Mouse (Mus musculus): Measurements from ENCODE around the gene Gprc5b.

Gprc5b gene
- long read RNA-seq, experiment 1, full-length matches to known transcripts = 16 of 41 reads
- long read RNA-seq, experiment 1, partial matches to known transcripts = 11 of 41 reads
- long read RNA-seq, experiment 1, other reads (novel, unspliced or antisense) = 14 of 41 reads
- long read RNA-seq, experiment 2, full-length matches to known transcripts = 17 of 51 reads
- long read RNA-seq, experiment 2, partial matches to known transcripts = 16 of 51 reads
- long read RNA-seq, experiment 2, other reads (novel, unspliced or antisense) = 18 of 51 reads

DNA sequence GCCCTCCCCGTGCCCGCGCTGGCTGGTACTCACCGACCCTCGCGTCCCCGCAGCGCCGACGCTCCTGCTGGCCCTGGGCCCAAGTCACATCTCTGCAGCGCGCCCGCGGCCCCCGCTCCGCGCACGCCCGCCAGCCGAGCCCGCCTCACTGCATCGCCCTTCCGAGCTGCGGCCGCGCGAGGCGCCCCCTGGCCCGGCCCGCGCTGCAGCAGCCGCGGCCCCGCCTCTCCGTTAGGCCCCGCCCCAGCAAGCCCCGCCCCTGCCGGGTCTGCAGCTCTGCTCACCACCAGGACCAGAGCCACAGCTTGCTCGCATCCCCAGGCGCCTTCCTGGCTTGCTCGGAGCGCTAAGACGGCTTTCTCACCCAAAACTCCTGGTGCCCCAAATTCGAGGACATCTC lies at the start of gene Gprc5b:
Gprc5b (minus strand) TSS at position 205 of the 400 bp plus-strand sequence.
- intact Hi-C loops (cut with DNase I) = loop anchor here (1.0 kb wide), 1 partner anchor 229 kb away; no protein-coding TSS in a partner anchor

DNA sequence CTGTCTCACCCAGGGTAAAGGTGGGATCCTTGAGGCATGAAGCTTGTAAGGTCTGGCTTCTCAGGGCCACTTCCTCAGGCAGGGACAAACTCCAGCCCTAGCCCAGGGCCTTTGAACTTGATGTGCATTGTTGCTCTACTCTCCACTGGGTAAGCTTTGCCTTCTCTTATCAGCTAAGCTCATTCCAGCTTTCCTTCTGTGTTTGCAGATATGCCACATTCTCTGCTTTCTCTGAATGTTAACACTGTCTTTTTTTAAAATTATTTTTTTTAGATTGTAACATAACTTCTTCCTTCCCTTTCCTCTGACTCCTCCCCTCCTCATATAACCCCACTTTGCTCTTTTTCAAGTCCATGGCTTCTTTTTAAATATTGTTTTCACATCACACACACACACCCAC lies 46.5 kb upstream of the Gprc5b start:
- intact Hi-C loops (cut with DNase I) = no loop called here

DNA sequence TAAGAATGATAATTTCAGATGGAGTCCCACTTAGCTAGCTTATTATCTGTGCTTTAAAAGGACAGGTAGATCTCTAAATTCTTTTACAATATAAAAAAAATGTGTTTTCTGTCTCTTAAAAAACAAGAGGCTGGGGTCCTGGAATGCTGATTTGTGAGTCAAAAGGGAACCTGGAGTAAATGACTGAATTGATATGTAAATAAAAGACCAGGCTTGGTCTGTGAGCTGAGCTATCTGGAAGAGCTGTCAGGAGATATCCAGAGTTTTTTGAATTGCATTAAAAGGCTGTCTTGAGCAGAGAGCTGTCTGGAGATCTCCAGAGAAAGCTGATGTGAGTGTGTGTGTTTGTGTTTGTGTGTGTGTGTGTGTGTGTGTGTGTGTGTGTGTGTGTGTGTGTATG lies 42.6 kb upstream of the Gprc5b start:
- intact Hi-C loops (cut with DNase I) = no loop called here

DNA sequence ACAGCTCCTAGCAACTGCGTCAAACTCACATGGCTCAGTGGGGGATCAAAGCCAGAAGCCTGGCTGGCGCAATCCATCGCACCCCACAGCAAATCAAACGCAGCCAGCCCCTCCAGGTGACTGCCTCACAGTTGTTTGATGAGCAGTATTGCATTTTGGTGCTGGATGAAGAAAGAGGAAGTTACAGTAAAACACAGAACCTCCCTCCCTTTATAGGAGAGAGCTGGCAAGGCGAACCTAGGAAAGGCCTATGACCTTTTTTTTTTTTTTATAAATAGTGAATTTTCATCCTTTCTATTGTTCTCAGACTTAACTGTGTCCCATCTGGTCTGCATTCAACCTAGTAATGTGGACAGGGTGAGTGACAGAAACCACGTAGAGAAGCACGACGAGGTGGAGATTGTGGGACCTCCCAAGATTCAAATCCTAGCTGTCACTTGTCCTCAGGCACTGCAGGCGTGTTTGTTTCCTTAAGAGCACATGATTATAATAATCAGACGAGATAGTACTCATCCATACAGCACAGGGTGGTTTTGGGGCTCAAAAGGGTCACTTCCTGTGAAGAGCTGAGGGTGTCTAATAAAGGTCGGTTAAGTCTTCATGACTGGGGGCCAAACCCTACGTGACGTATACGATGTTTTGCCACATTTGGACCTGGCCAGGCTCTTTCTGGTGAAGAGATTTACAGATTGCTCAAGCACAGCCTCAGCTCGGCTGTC lies 39.4 kb upstream of the Gprc5b start:
- intact Hi-C loops (cut with DNase I) = no loop called here

DNA sequence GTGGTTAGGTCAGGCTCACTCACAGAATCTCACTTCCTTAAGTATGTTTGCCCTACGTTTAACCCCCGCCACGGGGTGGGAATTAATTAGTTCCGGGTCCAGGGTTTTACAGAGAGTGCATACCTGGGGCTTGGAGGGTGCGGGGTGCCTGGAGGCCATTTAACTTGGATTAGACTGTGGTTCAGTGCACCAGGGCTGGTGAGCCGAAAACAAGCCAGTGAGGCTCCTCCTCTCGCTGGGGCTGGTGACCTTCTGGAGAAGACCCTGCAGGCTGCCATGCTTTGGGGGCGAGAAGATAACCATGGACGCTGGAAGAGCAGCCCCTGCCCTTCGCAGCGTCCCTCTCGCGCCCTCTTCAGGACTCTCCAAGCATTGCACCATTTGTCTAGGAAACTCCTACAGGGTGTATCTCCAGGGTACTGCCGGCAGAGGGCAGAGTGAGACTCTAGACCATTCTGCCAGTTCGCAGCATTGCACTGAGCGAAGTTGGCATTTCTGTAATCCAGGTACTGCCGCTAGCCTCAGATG lies 28.4 kb upstream of the Gprc5b start:
- intact Hi-C loops (cut with DNase I) = no loop called here

DNA sequence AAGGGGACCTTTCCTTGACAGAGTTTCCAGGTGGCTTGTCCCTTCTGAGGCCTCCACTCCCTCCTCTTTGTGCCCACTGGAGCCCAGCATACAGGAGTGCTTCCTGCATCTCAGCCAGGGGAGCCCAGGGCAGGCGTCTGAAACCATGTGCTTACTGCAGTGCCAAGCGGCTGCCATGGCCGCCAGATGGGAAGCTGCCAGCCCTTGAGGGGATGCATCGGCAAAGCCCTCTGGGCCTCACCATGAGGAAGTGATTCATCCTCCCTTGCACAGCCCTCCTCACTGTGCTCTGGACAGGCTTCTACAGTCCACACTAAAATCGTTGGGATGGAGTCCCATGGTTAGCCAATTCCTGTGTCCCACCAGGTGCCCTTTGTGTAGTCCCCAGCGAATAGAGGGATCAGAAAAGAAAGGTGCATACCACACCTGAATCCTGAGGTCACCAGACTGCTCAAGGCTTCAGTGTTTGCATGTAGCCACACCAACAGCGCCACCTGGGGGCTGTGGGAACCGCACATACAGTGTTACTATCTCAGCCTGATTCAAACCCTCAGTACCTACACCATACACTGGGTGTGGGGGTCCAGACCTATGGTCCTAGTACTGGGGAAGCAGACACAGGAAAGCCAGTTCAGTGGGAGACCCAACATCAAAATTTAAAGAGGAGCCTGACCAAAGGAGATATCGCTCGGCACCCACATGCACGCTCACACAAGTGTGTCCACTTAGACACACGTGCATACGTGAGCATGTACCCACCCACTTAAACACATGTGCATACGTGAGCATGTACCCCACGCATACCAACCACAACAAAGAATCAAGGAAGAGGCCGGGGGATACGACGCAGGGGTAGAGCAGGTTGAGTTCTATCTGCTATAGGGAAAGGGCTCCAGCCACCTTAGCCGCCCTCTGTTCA lies 27.5 kb upstream of the Gprc5b start:
- intact Hi-C loops (cut with DNase I) = no loop called here

GRCm38 (mm10) chr7:119019537-119019936 lies 24.5 kb upstream of the Gprc5b start:
- intact Hi-C loops (cut with DNase I) = loop anchor here (10.0 kb wide), 1 partner anchor 495 kb away; the partner anchor contains the start of gene Acsm5

DNA sequence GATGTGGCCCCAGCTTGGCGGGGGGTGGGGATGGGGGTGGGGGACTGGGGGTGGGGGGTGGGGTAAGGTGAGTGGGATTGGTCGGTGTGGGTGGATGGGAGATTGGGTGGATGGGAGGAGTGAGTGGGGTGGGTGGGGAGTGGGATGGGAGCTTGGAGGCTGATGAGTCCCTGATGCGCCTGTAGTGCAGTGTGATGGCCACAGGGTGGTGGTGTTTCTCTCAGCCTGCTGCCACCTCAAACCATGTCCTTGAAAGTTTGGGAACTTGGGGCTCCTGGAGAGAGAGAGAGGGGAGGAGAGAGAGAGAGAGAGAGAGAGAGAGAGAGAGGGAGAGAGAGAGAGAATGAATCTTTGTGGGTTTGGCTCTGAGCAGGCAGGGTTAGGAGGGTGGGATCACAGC lies 20.7 kb upstream of the Gprc5b start:
- intact Hi-C loops (cut with DNase I) = loop anchor here (10.0 kb wide), 1 partner anchor 499 kb away; the partner anchor contains the start of gene Acsm5

DNA sequence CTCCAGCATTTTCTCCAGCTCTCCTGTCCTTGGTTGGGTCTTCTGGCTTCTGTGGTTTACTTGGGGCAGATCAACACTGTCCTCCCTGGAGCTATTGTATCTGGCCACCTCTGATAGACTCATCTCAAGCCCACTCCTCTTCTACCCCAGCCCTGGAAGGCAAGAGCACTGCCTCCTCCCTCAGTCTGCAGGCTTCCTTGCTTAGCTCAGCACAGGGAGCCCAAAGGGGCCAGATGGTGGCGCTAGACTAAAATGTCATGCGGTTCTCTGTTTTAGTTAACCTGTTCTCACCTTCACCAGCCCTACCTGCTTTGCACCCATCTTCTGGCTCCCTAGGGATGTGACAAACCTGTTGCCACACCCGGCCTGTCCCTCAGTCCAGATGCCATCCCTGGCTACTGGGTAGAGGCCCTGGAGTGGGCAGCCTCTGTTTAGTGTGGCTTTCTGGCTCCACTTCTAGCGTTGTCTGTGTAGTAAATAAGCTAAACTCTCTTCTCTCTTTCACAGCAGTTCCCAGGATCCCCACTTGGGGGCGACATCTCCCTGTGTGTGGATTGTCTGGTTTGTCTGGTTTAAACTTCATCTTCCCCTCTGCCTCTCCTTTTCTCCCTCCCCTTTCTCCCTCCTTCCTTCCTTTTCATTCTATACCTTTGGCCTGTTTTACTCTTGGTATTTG lies 16.0 kb upstream of the Gprc5b start:
- intact Hi-C loops (cut with DNase I) = loop anchor here (5.0 to 10.0 kb wide), 2 partner anchors 416 to 504 kb away; partner anchors contain the start of gene Acsm5

DNA sequence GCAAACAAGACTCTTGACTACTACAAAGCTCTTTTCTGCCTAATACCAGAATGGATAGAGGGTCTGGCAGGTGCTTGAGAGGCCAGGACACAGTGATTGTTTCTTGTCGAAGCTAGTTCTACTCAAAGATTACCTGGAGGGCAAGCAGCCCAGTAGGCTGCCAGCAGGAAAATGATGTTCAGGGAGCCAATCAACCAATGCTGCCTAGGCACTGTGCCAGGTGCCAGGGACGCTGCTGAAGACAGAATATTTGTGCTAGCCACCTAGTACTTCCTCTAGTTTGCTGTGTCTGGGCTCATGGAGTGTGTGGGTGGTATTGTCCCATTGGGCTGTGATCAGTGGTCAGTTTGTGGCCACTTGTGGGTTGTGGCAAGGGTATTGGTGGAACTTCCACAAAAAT lies 7.5 kb upstream of the Gprc5b start:
- intact Hi-C loops (cut with DNase I) = no loop called here

GRCm38 (mm10) chr7:119001965-119002364 lies 7.0 kb upstream of the Gprc5b start:
- intact Hi-C loops (cut with DNase I) = no loop called here

DNA sequence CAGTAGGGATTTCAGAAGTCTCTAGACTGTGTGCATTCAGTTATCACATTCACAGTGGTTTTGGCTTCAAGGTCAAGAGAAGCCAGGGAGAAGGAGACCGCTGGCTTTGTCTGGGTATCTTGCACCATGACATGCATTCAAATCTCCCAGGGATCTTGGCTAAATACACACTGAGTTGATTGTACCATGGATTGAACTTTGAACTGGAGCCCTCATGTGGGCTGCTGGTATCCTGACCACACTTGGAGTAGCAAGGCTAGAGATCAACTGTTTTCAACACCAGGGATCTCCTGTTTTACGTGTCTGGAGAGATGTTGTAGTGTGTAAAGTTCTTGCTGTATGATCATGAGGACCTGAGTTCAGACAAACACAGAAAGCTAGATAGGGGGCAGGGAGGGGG lies 4.8 kb upstream of the Gprc5b start:
- intact Hi-C loops (cut with DNase I) = no loop called here

- intact Hi-C loops (cut with DNase I) = no loop called here
These were observed 1.3 kb upstream of the Gprc5b start for GRCm38 (mm10) chr7:118996137-118996837.

DNA sequence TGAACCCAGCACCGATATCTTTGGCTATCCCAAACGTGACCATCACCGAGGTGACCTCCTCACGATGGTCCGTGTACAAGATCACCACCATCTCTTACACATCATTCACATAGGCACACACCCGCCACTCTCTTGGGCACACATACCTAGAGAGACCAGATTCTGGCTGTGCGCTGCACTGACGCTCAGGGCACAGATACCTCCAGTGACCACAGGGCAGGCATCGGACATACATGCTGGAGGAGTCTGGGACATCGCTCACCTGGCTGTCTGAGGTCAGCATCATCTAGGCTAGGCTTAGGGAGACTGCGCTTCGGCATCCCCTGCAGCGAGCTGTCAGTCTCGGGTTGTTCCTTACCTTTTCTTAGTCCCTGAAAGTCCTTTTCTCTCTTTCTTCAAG lies 660 bp upstream of the Gprc5b start:
- intact Hi-C loops (cut with DNase I) = loop anchor here (1.0 kb wide), 1 partner anchor 229 kb away; no protein-coding TSS in a partner anchor

- intact Hi-C loops (cut with DNase I) = loop anchor here (5.0 kb wide), 2 partner anchors 67 to 137 kb away; partner anchors contain the start of genes Iqck and Knop1
These were observed 674 bp downstream of the Gprc5b start for GRCm38 (mm10) chr7:118994231-118994842.

GRCm38 (mm10) chr7:118993597-118994230 lies 1.3 kb downstream of the Gprc5b start:
- intact Hi-C loops (cut with DNase I) = loop anchor here (5.0 kb wide), 2 partner anchors 66 to 136 kb away; partner anchors contain the start of genes Iqck and Knop1

- intact Hi-C loops (cut with DNase I) = loop anchor here (5.0 kb wide), 2 partner anchors 66 to 136 kb away; partner anchors contain the start of genes Iqck and Knop1
These were observed 2.2 kb downstream of the Gprc5b start for GRCm38 (mm10) chr7:118992623-118993405.

GRCm38 (mm10) chr7:118992080-118992560 lies 2.9 kb downstream of the Gprc5b start:
- intact Hi-C loops (cut with DNase I) = loop anchor here (5.0 kb wide), 2 partner anchors 65 to 135 kb away; partner anchors contain the start of genes Iqck and Knop1

Data from adrenal gland (tissue).